Mouse (Mus musculus) midbrain, postnatal 0 days (tissue): ENCODE measurements around the gene Rad51b. TPM values are rescaled to one million over a fixed set of nuclear protein-coding genes. Genes with fewer than 3 reads are reported as not detected.

Experiments used
- ATAC-seq: fragments of 200-750 bp; cut with Nextera tagmentation; 2 replicates; pipeline ENCODE4 v1.8.0; 2017; ENCODE audit warnings: moderate number of reproducible peaks, mild to moderate bottlenecking, moderate TSS enrichment, moderate library complexity; ENCODE audit not compliant: low FRiP score
- DNase-seq: peaks from one replicate; pipeline ENCODE4 v3.0.0-alpha.2; 2015; ENCODE audit warnings: low spot score
- H3K27ac ChIP-seq: fragments of 300-500 bp; sonication (generic); 2 replicates; pipeline ENCODE4 v1.5.1; 2014; ENCODE audit warnings: low read depth, mild to moderate bottlenecking, low read length, mixed read lengths
- H3K27me3 ChIP-seq: fragments of 300-500 bp; sonication (generic); 2 replicates; pipeline ENCODE4 v1.6.1; 2014; ENCODE audit warnings: low read length, control low read depth, mixed read lengths; ENCODE audit not compliant: insufficient read depth
- H3K36me3 ChIP-seq: fragments of 300-500 bp; sonication (generic); 2 replicates; pipeline ENCODE4 v1.6.1; 2014; ENCODE audit warnings: low read length, control low read depth, mixed read lengths; ENCODE audit not compliant: insufficient read depth
- H3K4me1 ChIP-seq: fragments of 300-500 bp; sonication (generic); 2 replicates; pipeline ENCODE4 v1.6.1; 2014; ENCODE audit warnings: mild to moderate bottlenecking, control low read depth, antibody characterized with exemption, low read length, mixed read lengths; ENCODE audit not compliant: insufficient read depth
- H3K4me2 ChIP-seq: fragments of 300-500 bp; sonication (generic); 2 replicates; pipeline ENCODE4 v1.6.1; 2014; ENCODE audit warnings: low read depth, mild to moderate bottlenecking, low read length, mixed read lengths; ENCODE audit not compliant: poor library complexity, severe bottlenecking
- H3K4me3 ChIP-seq: fragments of 300-500 bp; sonication (generic); 2 replicates; pipeline ENCODE4 v1.5.1; 2014; ENCODE audit warnings: low read depth, mild to moderate bottlenecking, low read length, moderate library complexity
- H3K9ac ChIP-seq: fragments of 300-500 bp; sonication (generic); replicated peaks from 2 replicates; pipeline ENCODE4 v1.6.1; 2014; ENCODE audit warnings: mild to moderate bottlenecking, low read length, moderate library complexity, mixed read lengths; ENCODE audit not compliant: poor library complexity, severe bottlenecking
- H3K9me3 ChIP-seq: fragments of 300-500 bp; sonication (generic); 2 replicates; pipeline ENCODE4 v1.6.1; 2016; ENCODE audit warnings: low read length, control low read depth
- CTCF ChIP-seq: IDR thresholded peaks from 2 replicates; pipeline ENCODE4 v1.5.1; 2016; ENCODE audit warnings: antibody characterized with exemption, mild to moderate bottlenecking
- WGBS: fragments of 180-500 bp; shearing (Covaris S2); extraction: QIAGEN DNeasy Blood & Tissue Kit; methylation state at CpG from one replicate; pipeline ENCODE4 v1.1.7; 2014; 5-methylcytosine and 5-hydroxymethylcytosine counted together
- polyA plus RNA-seq: library from polyadenylated mRNA; unstranded; fragments of >200 nt; fragmentation: Nextera tagmentation; extraction: Ambion mirVana; gene quantifications from 2 replicates; pipeline ENCODE4 v1.2.1, GENCODE M21; 2015
- total RNA-seq: library from RNA; depleted of rRNA; stranded (reverse); fragments of >200 nt; gene quantifications from 2 replicates; pipeline ENCODE4 v1.2.3, GENCODE M21; 2014

Gene Rad51b
- total and polyA plus RNA-seq, 2 experiments from 2014 or later: 0.22 to 0.74 TPM

DNA sequence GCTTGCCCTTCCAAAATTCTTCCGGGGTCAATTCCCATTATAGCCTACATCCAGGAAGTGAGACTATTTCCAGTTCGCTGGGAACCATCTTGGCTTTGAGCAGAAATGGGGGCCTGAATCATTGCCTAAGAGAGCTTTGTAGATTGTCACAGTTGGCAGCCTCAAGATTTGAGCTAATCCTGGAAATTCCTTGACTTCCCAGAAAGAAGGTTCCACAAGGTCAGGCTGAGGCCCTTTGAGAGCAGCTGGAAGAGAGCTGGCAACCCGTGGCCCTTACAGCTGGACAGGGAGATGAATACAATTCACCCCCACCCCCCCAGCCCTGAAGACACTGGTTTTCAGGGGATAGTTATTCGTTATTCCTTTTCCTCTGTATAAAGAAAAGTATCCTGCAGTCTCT is 451.8 kb downstream of the Rad51b start:
- Histone ChIP-seq H3K9me3 (no peaks in the 10 kb centered on the region), H3K4me3 (no peak overlapping the region), H3K36me3 (no peaks in the 10 kb centered on the region), H3K9ac (no peak overlapping the region), H3K4me2 (no peak overlapping the region), H3K27ac (no peak overlapping the region), H3K4me1 (peaks cover 15% of the 10 kb centered on the region; the same call in 1 of the 2 replicates), H3K27me3 (no peaks in the 10 kb centered on the region)
- WGBS: 36% methylated on average over 4 of the region's 4 CpGs
- ATAC-seq (no peak), DNase-seq (no peak)
- no peak for TF ChIP-seq CTCF

GRCm38 (mm10) chr12:79750253-79751125 is 453.4 kb downstream of the Rad51b start:
- H3K27ac ChIP-seq: 0 out of 2 replicates have a peak overlapping the region, but pooled peaks have one; percentile 8
- TF ChIP-seq CTCF: no peak
- ATAC-seq (peak; percentile 63; the same call in 1 of the 2 replicates), DNase-seq (peak; percentile 67)
- no peaks in the 10 kb centered on the region for H3K9me3 ChIP-seq
- H3K9ac ChIP-seq: no peak overlapping the region
- H3K36me3 ChIP-seq: no peaks in the 10 kb centered on the region
- no peak overlapping the region for H3K4me3 ChIP-seq
- no peak overlapping the region; the same call in 1 of the 2 replicates for H3K4me2 ChIP-seq
- peaks cover 15% of the 10 kb centered on the region; the same call in 1 of the 2 replicates for H3K4me1 ChIP-seq
- H3K27me3 ChIP-seq: no peaks in the 10 kb centered on the region
- 14% methylated on average over 10 of the region's 10 CpGs for WGBS

GRCm38 (mm10) chr12:79751781-79752180 is 454.7 kb downstream of the Rad51b start:
- DNase-seq: no peak
- Histone ChIP-seq H3K4me1 (peaks cover 17% of the 10 kb centered on the region; the same call in 1 of the 2 replicates), H3K4me2 (no peak overlapping the region), H3K9ac (no peak overlapping the region), H3K36me3 (no peaks in the 10 kb centered on the region), H3K27me3 (no peaks in the 10 kb centered on the region), H3K9me3 (no peaks in the 10 kb centered on the region), H3K4me3 (no peak overlapping the region), H3K27ac (no peak overlapping the region)
- no peak for TF ChIP-seq CTCF
- ATAC-seq: no peak
- 31% methylated on average over 8 of the region's 8 CpGs for WGBS

GRCm38 (mm10) chr12:79752189-79752588 is 455.1 kb downstream of the Rad51b start:
- no peak for ATAC-seq
- no peak for TF ChIP-seq CTCF
- DNase-seq: no peak
- Histone ChIP-seq H3K27me3 (no peaks in the 10 kb centered on the region), H3K36me3 (no peaks in the 10 kb centered on the region), H3K4me2 (no peak overlapping the region), H3K4me1 (peaks cover 17% of the 10 kb centered on the region; the same call in 1 of the 2 replicates), H3K4me3 (no peak overlapping the region), H3K27ac (no peak overlapping the region), H3K9ac (no peak overlapping the region), H3K9me3 (no peaks in the 10 kb centered on the region)
- WGBS: 23% methylated on average over 5 of the region's 5 CpGs

GRCm38 (mm10) chr12:79755617-79756016 is 458.5 kb downstream of the Rad51b start:
- no peak for DNase-seq
- Histone ChIP-seq H3K9ac (no peak overlapping the region), H3K9me3 (no peaks in the 10 kb centered on the region), H3K4me1 (peaks cover 12% of the 10 kb centered on the region; the same call in 1 of the 2 replicates), H3K27ac (no peak overlapping the region), H3K4me3 (no peak overlapping the region), H3K27me3 (no peaks in the 10 kb centered on the region), H3K4me2 (no peak overlapping the region), H3K36me3 (no peaks in the 10 kb centered on the region)
- ATAC-seq: no peak
- TF ChIP-seq CTCF: no peak
- 78% methylated on average over 4 of the region's 4 CpGs for WGBS

- DNase-seq (no peak), ATAC-seq (no peak)
- WGBS: 88% methylated on average over 5 of the region's 5 CpGs
- H3K9ac ChIP-seq: no peak overlapping the region
- H3K4me2 ChIP-seq: no peak overlapping the region
- no peak overlapping the region for H3K4me3 ChIP-seq
- H3K4me1 ChIP-seq: 0 out of 2 replicates have a peak, but pooled peaks cover 9% of the 10 kb centered on the region
- no peaks in the 10 kb centered on the region for H3K36me3 ChIP-seq
- H3K9me3 ChIP-seq: no peaks in the 10 kb centered on the region
- no peak overlapping the region for H3K27ac ChIP-seq
- no peaks in the 10 kb centered on the region for H3K27me3 ChIP-seq
- TF ChIP-seq CTCF: no peak
Measured at GRCm38 (mm10) chr12:79756352-79756751, 459.3 kb downstream of the Rad51b start.
